Mouse (Mus musculus) liver, postnatal 0 days (tissue): ENCODE data around the gene Fsd2. TPM values are rescaled to one million over a fixed set of nuclear protein-coding genes. Genes with fewer than 3 reads are reported as not detected.

Experiments
- ATAC-seq: fragments of 200-750 bp; cut with Nextera tagmentation; 2 replicates; pipeline ENCODE4 v1.8.0; 2017; ENCODE audit warnings: mild to moderate bottlenecking, moderate library complexity
- DNase-seq: peaks from one replicate; pipeline ENCODE4 v3.0.0-alpha.2; 2016
- H3K27ac ChIP-seq: fragments of 300-500 bp; sonication (generic); 2 replicates; pipeline ENCODE4 v1.5.1; 2014; ENCODE audit warnings: antibody characterized with exemption, moderate library complexity, mild to moderate bottlenecking, low read depth
- H3K27me3 ChIP-seq: fragments of 300-500 bp; sonication (generic); 2 replicates; pipeline ENCODE4 v1.6.1; 2014; ENCODE audit warnings: low read length, control low read depth, mixed read lengths; ENCODE audit not compliant: insufficient read depth
- H3K36me3 ChIP-seq: fragments of 300-500 bp; sonication (generic); replicated peaks from 2 replicates; pipeline ENCODE4 v1.6.1; 2014; ENCODE audit warnings: mild to moderate bottlenecking, control low read depth, low read length, moderate library complexity, mixed read lengths; ENCODE audit not compliant: insufficient read depth
- H3K4me1 ChIP-seq: fragments of 300-500 bp; sonication (generic); 2 replicates; pipeline ENCODE4 v1.6.1; 2014; ENCODE audit warnings: antibody characterized with exemption, mild to moderate bottlenecking, control low read depth; ENCODE audit not compliant: insufficient read depth
- H3K4me2 ChIP-seq: fragments of 300-500 bp; sonication (generic); 2 replicates; pipeline ENCODE4 v1.6.1; 2014; ENCODE audit warnings: low read depth, mild to moderate bottlenecking, low read length, moderate library complexity, mixed read lengths
- H3K4me3 ChIP-seq: fragments of 300-500 bp; sonication (generic); 2 replicates; pipeline ENCODE4 v1.5.1; 2014; ENCODE audit warnings: low read depth, low read length
- H3K9ac ChIP-seq: fragments of 300-500 bp; sonication (generic); replicated peaks from 2 replicates; pipeline ENCODE4 v1.6.1; 2014; ENCODE audit warnings: mild to moderate bottlenecking, moderate library complexity
- H3K9me3 ChIP-seq: fragments of 300-500 bp; sonication (generic); 2 replicates; pipeline ENCODE4 v1.6.1; 2016; ENCODE audit warnings: mild to moderate bottlenecking, control low read depth, low read length, mixed read lengths
- CTCF ChIP-seq: sonication (generic); IDR thresholded peaks from 2 replicates; pipeline ENCODE4 v1.5.1; 2016; ENCODE audit warnings: antibody characterized with exemption, low read depth
- EP300 ChIP-seq: IDR thresholded peaks from 2 replicates; pipeline ENCODE4 v1.6.1; 2016; ENCODE audit warnings: antibody characterized with exemption, low read depth, mild to moderate bottlenecking
- WGBS: fragments of 180-500 bp; shearing (Covaris S2); extraction: QIAGEN DNeasy Blood & Tissue Kit; methylation state at CpG from one replicate; pipeline ENCODE4 v1.1.7; 2014; ENCODE audit not compliant: insufficient replicate concordance; 5-methylcytosine and 5-hydroxymethylcytosine counted together
- polyA plus RNA-seq: library from polyadenylated mRNA; unstranded; fragments of >200 nt; fragmentation: Nextera tagmentation; extraction: Ambion mirVana; gene quantifications from 2 replicates; pipeline ENCODE4 v1.2.1, GENCODE M21; 2015

The Fsd2 gene
- polyA plus RNA-seq, 1 experiment from 2014 or later: 0.28 TPM

DNA sequence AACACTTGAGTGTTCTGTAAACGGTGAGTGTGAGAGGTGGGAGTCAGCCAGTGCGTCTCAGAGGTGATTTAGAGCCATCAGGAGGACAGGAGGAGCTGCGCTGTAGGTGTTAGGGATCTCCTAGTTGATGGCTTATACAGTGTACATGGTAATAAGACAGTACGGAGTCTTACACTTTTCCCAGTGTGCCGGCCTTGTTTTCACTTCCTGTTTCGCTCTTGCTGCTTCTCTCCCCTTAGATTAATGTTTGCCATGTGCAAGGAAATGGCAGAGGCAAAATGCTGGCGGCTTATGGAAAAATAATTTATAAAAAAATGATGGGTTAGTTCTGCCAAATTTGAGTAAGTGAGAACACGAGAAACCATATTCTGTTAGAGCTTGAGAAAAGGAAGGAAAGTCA, 37.8 kb downstream of the Fsd2 start:
- no peak overlapping the region for H3K4me2 ChIP-seq
- no peak overlapping the region for H3K27ac ChIP-seq
- no peaks in the 10 kb centered on the region for H3K27me3 ChIP-seq
- DNase-seq: no peak
- H3K36me3 ChIP-seq: peaks cover 45% of the 10 kb centered on the region
- no peak for TF ChIP-seq CTCF
- no peak for TF ChIP-seq EP300
- no peaks in the 10 kb centered on the region; the same call in 1 of the 2 replicates for H3K9me3 ChIP-seq
- no peak for ATAC-seq
- no peak overlapping the region for H3K9ac ChIP-seq
- peaks cover 12% of the 10 kb centered on the region for H3K4me1 ChIP-seq
- WGBS: 85% methylated on average over 8 of the region's 8 CpGs
- H3K4me3 ChIP-seq: no peak overlapping the region

- peak; percentile 31 for ATAC-seq
- 6% methylated on average over 13 of the region's 13 CpGs for WGBS
- H3K4me3 ChIP-seq: peak overlapping the region; percentile 66
- no peaks in the 10 kb centered on the region for H3K27me3 ChIP-seq
- TF ChIP-seq CTCF (no peak), EP300 (no peak)
- no peaks in the 10 kb centered on the region for H3K9me3 ChIP-seq
- H3K27ac ChIP-seq: peak overlapping the region; percentile 84
- DNase-seq: no peak
- peaks cover 18% of the 10 kb centered on the region for H3K4me1 ChIP-seq
- peaks cover 9% of the 10 kb centered on the region; the same call in 1 of the 2 replicates for H3K36me3 ChIP-seq
- peak overlapping the region; percentile 76 for H3K9ac ChIP-seq
- peak overlapping the region; percentile 86 for H3K4me2 ChIP-seq
Observed at GRCm38 (mm10) chr7:81523663-81524017, 43.1 kb downstream of the Fsd2 start.

GRCm38 (mm10) chr7:81523008-81523662, 43.6 kb downstream of the Fsd2 start:
- H3K27me3 ChIP-seq: no peaks in the 10 kb centered on the region
- DNase-seq (peak; percentile 95), ATAC-seq (peak; percentile 96)
- peak overlapping the region; percentile 66 for H3K4me3 ChIP-seq
- H3K4me2 ChIP-seq: peak overlapping the region; percentile 86
- H3K36me3 ChIP-seq: peaks cover 9% of the 10 kb centered on the region; the same call in 1 of the 2 replicates
- WGBS: under 1% methylated on average over 31 of the region's 31 CpGs
- H3K27ac ChIP-seq: peak overlapping the region; percentile 84
- H3K9me3 ChIP-seq: no peaks in the 10 kb centered on the region
- H3K4me1 ChIP-seq: peaks cover 18% of the 10 kb centered on the region
- TF ChIP-seq CTCF (peak; percentile 43; the same call in 1 of the 2 replicates), EP300 (no peak)
- H3K9ac ChIP-seq: peak overlapping the region; percentile 76

DNA sequence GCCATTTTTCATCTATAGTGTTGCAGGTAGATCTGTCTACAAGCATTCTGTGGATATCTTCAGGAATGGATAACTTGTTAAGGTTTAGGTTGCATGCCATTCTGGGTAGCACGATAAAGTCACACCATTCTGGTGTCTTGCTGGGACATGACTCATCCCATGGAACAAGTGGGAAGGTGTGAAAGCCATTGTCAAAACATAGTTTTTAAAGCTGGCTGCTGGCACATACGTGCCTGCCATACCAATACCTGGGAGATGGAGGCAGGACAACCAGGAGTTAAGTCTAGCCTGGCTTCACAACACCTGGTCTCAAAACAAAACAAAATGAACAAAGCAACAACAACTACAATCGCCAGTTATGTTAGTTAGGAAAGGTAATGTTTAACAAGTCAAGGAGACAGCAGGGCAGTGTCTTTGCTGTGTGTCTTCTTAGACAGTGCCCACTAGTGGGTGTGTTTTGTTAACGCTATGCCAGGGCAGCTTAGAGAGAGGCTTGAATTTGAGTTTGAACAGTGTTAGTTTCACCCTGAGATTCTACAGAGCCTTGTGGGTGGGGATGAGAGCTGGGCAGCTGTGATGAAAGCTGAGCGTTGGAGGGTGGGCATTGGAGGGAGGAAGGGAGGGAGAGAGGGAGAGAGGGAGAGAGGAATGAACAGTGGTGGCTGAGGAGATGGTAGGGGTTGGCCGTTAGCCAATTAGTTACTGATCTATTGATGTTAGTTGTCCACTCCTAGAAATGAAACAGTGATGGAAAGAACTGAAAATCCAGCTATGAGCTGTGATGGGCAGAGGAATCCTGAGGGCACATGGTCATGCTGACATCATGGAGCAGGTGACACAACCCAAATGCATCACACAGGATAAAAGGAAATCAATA, 50.4 kb downstream of the Fsd2 start:
- Histone ChIP-seq H3K4me2 (no peak overlapping the region), H3K9me3 (no peaks in the 10 kb centered on the region), H3K36me3 (no peaks in the 10 kb centered on the region), H3K27me3 (no peaks in the 10 kb centered on the region), H3K4me3 (no peak overlapping the region), H3K27ac (no peak overlapping the region), H3K4me1 (no peaks in the 10 kb centered on the region), H3K9ac (no peak overlapping the region)
- WGBS: 61% methylated on average over 6 of the region's 6 CpGs
- no peak for TF ChIP-seq EP300
- 0 out of 2 replicates have a peak, but pooled peaks have one; percentile 14 for TF ChIP-seq CTCF
- ATAC-seq (no peak), DNase-seq (no peak)

DNA sequence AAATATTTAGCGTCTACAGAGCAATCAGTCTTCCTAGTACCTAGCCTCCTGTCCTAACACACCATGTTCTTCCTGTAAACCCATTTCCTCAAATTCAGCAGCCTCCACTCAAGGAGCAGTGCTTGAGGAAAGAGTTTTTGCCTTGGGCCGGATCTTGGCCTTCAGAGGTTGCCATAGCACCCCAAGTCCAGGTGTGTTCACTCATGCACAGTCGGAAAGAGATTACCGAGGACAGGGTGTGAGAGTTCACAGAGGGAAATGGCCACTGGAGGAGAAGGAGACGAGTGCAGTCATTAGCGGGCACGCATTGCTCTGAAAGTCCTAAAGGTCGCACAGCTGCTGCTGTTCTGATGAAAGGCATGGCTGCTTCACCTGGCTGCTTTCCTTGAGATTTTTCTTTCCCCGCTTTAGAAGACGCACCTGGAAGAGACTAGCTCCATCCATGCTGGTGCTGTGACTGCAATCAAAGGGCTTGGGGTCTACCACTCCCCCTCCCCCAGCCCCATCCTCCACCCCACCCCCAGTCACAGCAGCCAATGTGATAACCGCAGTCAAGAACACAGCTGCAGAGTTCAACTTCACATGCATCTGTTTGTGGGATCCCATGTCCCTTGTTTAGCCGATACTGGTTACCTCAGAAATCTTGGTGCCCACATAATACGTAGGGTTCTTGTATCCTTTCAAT, 51.7 kb downstream of the Fsd2 start:
- H3K9me3 ChIP-seq: no peaks in the 10 kb centered on the region
- H3K4me3 ChIP-seq: no peak overlapping the region
- DNase-seq: no peak
- no peak overlapping the region for H3K9ac ChIP-seq
- H3K27me3 ChIP-seq: no peaks in the 10 kb centered on the region
- no peaks in the 10 kb centered on the region for H3K36me3 ChIP-seq
- ATAC-seq: no peak
- 52% methylated on average over 13 of the region's 13 CpGs for WGBS
- H3K27ac ChIP-seq: no peak overlapping the region
- TF ChIP-seq EP300 (no peak), CTCF (no peak)
- no peaks in the 10 kb centered on the region for H3K4me1 ChIP-seq
- no peak overlapping the region for H3K4me2 ChIP-seq

DNA sequence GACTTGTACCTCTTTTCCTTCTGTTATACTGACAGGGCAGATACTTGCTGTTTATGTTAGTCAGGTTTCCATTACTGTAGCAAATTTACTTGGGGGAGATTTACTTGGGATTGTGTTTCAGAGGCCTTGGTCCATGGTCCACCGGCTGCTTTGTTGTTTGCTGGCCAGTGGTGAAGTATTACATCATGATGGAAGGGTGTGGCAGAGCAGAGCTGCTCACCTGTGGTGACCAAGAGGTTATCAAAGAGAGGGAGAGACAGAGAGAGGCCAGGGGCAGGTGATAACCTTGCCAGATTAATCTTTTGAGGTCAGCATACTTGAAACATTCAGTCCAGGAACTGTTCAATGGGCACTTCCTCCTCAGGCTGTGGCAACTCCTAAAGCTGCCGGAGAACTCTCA, 65.7 kb downstream of the Fsd2 start:
- Histone ChIP-seq H3K27me3 (no peaks in the 10 kb centered on the region), H3K4me2 (no peak overlapping the region), H3K9me3 (no peaks in the 10 kb centered on the region), H3K36me3 (no peaks in the 10 kb centered on the region), H3K4me1 (no peaks in the 10 kb centered on the region), H3K9ac (no peak overlapping the region), H3K27ac (no peak overlapping the region), H3K4me3 (no peak overlapping the region)
- ATAC-seq: no peak
- DNase-seq: no peak
- no peak for TF ChIP-seq CTCF
- WGBS: 45% methylated on average over 2 of the region's 2 CpGs
